Mouse (Mus musculus): ENCODE measurements around the gene Myh11.

DNA sequence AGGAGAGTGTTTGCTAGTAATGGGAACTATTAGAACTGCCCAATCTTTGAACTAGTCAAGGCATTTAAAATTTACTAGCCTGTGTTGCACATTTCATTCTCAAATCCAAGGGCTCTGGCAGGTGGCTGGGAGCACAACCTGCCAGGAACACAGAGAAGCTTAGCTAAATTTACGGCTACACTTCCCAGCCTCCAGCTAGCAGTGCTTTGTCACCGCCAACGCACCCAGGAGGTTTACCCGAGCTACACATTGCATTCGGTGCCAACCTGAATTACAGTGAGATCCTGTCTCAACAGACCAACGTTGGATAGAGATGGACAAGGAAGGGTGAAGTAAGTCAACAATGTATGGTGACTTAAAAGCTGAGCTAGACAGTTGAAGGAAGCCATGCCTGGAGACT lies 27.9 kb downstream of the Myh11 start:
- TF ChIP-seq GATA1 (IDR thresholded peaks at IDR 0.05; ENCODE audit: borderline replicate concordance, low read length) (no peak), FLI1 (IDR thresholded peaks at IDR 0.05; ENCODE audit: low read length) (no peak)
